ENCODE assay signal across 8 mouse cellular contexts in the genomic region with DNA sequence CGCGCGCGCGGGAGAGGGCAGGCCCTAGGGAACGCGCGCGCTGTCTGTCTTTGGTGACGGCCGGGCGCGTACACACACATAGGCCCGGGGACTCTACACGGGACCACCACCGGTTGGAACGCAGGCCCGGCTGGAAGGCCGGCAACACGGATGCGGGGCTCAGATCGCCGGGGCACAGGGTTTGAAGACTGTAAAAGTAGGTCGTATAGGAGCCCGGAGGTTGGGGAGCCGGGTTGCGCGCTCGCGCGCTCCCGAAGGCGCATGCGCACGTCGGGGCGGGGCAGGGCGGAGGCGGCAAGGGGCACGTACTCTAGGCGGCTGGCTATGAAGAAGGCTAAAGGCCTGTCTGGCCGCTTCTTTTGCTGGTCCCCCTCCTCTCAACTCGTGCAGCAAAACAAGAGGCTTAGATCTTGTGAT. TPM values are rescaled to one million over a fixed set of nuclear protein-coding genes. Genes with fewer than 3 reads are reported as not detected.
A peak's percentile ranks its signal among the peaks of the same experiment; 100 is the strongest.
DNase-seq lines count a peak whose midpoint lies in the region; ATAC-seq lines count a peak whose summit lies in the region.

No protein-coding gene starts in this region.

- peaks cover 23% of the 10 kb centered on the region for H3K36me3 ChIP-seq in hindbrain, embryonic 15.5 days
- peaks cover 12% of the 10 kb centered on the region; the same call in 1 of the 2 replicates for H3K36me3 ChIP-seq in macrophage (ENCODE audit: inconsistent target)

- H3K27me3 ChIP-seq in hindbrain, embryonic 15.5 days, result no peaks in the 10 kb centered on the region

- peak overlapping the region; percentile 50 for H3K4me2 ChIP-seq in hindbrain, embryonic 15.5 days

- ATAC-seq in hindbrain, embryonic 15.5 days (ENCODE audit: low FRiP score, low read depth), result peak; percentile 77

- DNase-seq in T-cell, adult 2 months (ENCODE audit: low spot score), result peak; percentile 90
- peak; percentile 95 to 97 for DNase-seq in cerebellum, postnatal 25 days
- peak; percentile 93 to 95 for DNase-seq in frontal cortex, postnatal 36 days (ENCODE audit: low spot score in 2 of 2)
- DNase-seq in left cerebral cortex, adult 18-20 months (ENCODE audit: low spot score in 2 of 2), result peak; percentile 90 to 92
- DNase-seq in right cerebral cortex, postnatal 10 days (ENCODE audit: low spot score in 2 of 2), result peak; percentile 88 to 92
- peak; percentile 90 for DNase-seq in urinary bladder, postnatal 25 days (ENCODE audit: low spot score)

- H3K27ac ChIP-seq in hindbrain, embryonic 15.5 days (replicated peaks), result peak overlapping the region; percentile 99
- H3K27ac ChIP-seq in macrophage, result peak overlapping the region; percentile 73

- peak overlapping the region; percentile 81 for H3K4me3 ChIP-seq in hindbrain, embryonic 15.5 days
- H3K4me3 ChIP-seq in macrophage (ENCODE audit: inconsistent target), result peak overlapping the region; percentile 61

- H3K79me2 ChIP-seq in macrophage (ENCODE audit: inconsistent target), result peaks cover 26% of the 10 kb centered on the region

- peaks cover 28% of the 10 kb centered on the region for H3K4me1 ChIP-seq in hindbrain, embryonic 15.5 days (replicated peaks)

- peak overlapping the region; percentile 89 for H3K9ac ChIP-seq in hindbrain, embryonic 15.5 days

- WGBS in hindbrain, embryonic 15.5 days, result under 1% methylated on average over 43 of the region's 43 CpGs
- 0% methylated on average over 39 of the region's 43 CpGs for WGBS in macrophage (ENCODE audit: missing documents)

- H3K9me3 ChIP-seq in hindbrain, embryonic 15.5 days, result no peaks in the 10 kb centered on the region

RNA-seq across cellular contexts. Expression of gene Usf2, which starts 0.8 kb away (rescaled TPM):
- 27.3 and 29.3 TPM in 2 replicates for polyA plus RNA-seq in hindbrain, embryonic 15.5 days (2015; fragmentation: Nextera tagmentation; extraction: Ambion mirVana)
- total RNA-seq in left cerebral cortex, adult 18-20 months (2021), result 100 to 1,000 TPM; 123 to 124 TPM
- total RNA-seq in macrophage (2018; cell fraction: chromatin; rRNA removed), result 100 to 1,000 TPM in 2 of 26 experiments, 10 to 100 TPM in 23, 1 to 10 TPM in 1; 9.6 to 120 (median 58.3) TPM
- total RNA-seq in macrophage (2018; cell fraction: cytosol; rRNA removed), result 100 to 1,000 TPM in 7 of 26 experiments, 10 to 100 TPM in 19; 58.2 to 140 (median 84.1) TPM
- total RNA-seq in macrophage (2018; cell fraction: nucleus; rRNA removed), result 10 to 100 TPM; 20.6 to 90.4 (median 46.9) TPM
- polyA plus RNA-seq in macrophage (2018), result 95.7 to 263 TPM (median 152 TPM) in 3 replicates

RNA-seq across cellular contexts. Expression of gene Hamp, which starts 13.5 kb away (rescaled TPM):
- not detected in 2 replicates for polyA plus RNA-seq in hindbrain, embryonic 15.5 days (2015; fragmentation: Nextera tagmentation; extraction: Ambion mirVana)
- total RNA-seq in left cerebral cortex, adult 18-20 months (2021), result not detected
- total RNA-seq in macrophage (2018; cell fraction: chromatin; rRNA removed), result not detected
- 1 to 10 TPM in 1 of 26 experiments, under 1 TPM in 1, not detected in 24; 0.61 to 2.6 TPM for total RNA-seq in macrophage (2018; cell fraction: cytosol; rRNA removed)
- total RNA-seq in macrophage (2018; cell fraction: nucleus; rRNA removed), result 1 to 10 TPM in 1 of 26 experiments, not detected in 25; 2.6 TPM
- not detected in 3 replicates for polyA plus RNA-seq in macrophage (2018)

RNA-seq across cellular contexts. Expression of gene Lsr, which starts 15.9 kb away (rescaled TPM):
- 24.3 and 24.4 TPM in 2 replicates for polyA plus RNA-seq in hindbrain, embryonic 15.5 days (2015; fragmentation: Nextera tagmentation; extraction: Ambion mirVana)
- total RNA-seq in left cerebral cortex, adult 18-20 months (2021), result 10 to 100 TPM in 1 of 2 experiments, 1 to 10 TPM in 1; 8.2 to 10.7 TPM
- 1 to 10 TPM in 5 of 26 experiments, under 1 TPM in 15, not detected in 6; 0.33 to 1.3 (median 0.70) TPM for total RNA-seq in macrophage (2018; cell fraction: chromatin; rRNA removed)
- under 1 TPM; 0.19 to 0.68 (median 0.42) TPM for total RNA-seq in macrophage (2018; cell fraction: cytosol; rRNA removed)
- total RNA-seq in macrophage (2018; cell fraction: nucleus; rRNA removed), result 1 to 10 TPM in 12 of 26 experiments, under 1 TPM in 14; 0.34 to 2.3 (median 0.92) TPM
- 0.29 to 2.2 TPM (median 0.38 TPM) in 3 replicates for polyA plus RNA-seq in macrophage (2018)

RNA-seq across cellular contexts. Expression of gene Fam187b, which starts 16.2 kb away (rescaled TPM):
- 0.69 and 1.1 TPM in 2 replicates for polyA plus RNA-seq in hindbrain, embryonic 15.5 days (2015; fragmentation: Nextera tagmentation; extraction: Ambion mirVana)
- under 1 TPM in 1 of 2 experiments, not detected in 1; 0.28 TPM for total RNA-seq in left cerebral cortex, adult 18-20 months (2021)
- 1 to 10 TPM in 7 of 26 experiments, under 1 TPM in 7, not detected in 12; 0.47 to 2.1 (median 1.0) TPM for total RNA-seq in macrophage (2018; cell fraction: chromatin; rRNA removed)
- 1 to 10 TPM in 1 of 26 experiments, under 1 TPM in 17, not detected in 8; 0.10 to 1.0 (median 0.26) TPM for total RNA-seq in macrophage (2018; cell fraction: cytosol; rRNA removed)
- 1 to 10 TPM in 5 of 26 experiments, under 1 TPM in 13, not detected in 8; 0.26 to 2.4 (median 0.68) TPM for total RNA-seq in macrophage (2018; cell fraction: nucleus; rRNA removed)
- polyA plus RNA-seq in macrophage (2018), result 0.21 to 0.26 TPM in 2 of 3 replicates, not detected in the other

RNA-seq across cellular contexts. Expression of gene Hamp2, which starts 32.9 kb away (rescaled TPM):
- not detected in 2 replicates for polyA plus RNA-seq in hindbrain, embryonic 15.5 days (2015; fragmentation: Nextera tagmentation; extraction: Ambion mirVana)
- not detected for total RNA-seq in left cerebral cortex, adult 18-20 months (2021)
- not detected for total RNA-seq in macrophage (2018; cell fraction: chromatin; rRNA removed)
- not detected for total RNA-seq in macrophage (2018; cell fraction: cytosol; rRNA removed)
- not detected for total RNA-seq in macrophage (2018; cell fraction: nucleus; rRNA removed)
- polyA plus RNA-seq in macrophage (2018), result not detected in 3 replicates

Comparison
In these comparisons a context has a peak if more than half of its experiments do, and no peak if none do; other contexts are left out.
1. Peak in every context shown above with its lines: DNase-seq, ATAC-seq, H3K4me3 ChIP-seq and H3K27ac ChIP-seq.